Mouse (Mus musculus): ENCODE measurements around the gene Yif1a.

Yif1a gene

GRCm38 (mm10) chr19:5118384-5118698 is 30.0 kb downstream of the Yif1a start, which contains the start of gene Klc2:
TSS of gene Klc2 (minus strand) at chr19:5118560.
- DNase-seq (ENCODE audit: low read depth, low spot score), result no peak

DNA sequence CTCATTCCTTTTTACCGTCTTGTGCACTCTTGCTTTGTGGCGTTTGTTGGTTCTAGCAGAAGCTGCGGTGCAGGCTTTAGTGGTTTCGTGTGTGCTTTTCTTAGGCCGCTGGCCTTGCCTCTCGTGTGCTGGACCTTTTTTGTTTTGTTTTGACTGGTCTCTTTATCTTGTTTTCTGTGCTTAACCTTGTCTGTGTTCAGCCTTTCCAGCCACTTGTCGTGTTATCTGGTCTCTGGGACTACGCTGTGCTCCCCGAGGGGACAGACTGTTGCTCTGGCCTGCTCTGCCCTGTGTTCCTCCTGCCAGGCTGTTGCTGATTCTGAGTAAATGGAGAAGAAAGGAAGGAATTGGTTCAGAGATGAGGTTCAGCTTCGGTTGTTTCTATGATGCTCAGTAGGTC is 34.2 kb downstream of the Yif1a start:
- no peak for DNase-seq (ENCODE audit: low read depth, low spot score)

GRCm38 (mm10) chr19:5123241-5123640 is 34.9 kb downstream of the Yif1a start:
- no peak for DNase-seq (ENCODE audit: low read depth, low spot score)

GRCm38 (mm10) chr19:5124055-5124614 is 35.8 kb downstream of the Yif1a start:
- DNase-seq (ENCODE audit: low read depth, low spot score), result no peak

DNA sequence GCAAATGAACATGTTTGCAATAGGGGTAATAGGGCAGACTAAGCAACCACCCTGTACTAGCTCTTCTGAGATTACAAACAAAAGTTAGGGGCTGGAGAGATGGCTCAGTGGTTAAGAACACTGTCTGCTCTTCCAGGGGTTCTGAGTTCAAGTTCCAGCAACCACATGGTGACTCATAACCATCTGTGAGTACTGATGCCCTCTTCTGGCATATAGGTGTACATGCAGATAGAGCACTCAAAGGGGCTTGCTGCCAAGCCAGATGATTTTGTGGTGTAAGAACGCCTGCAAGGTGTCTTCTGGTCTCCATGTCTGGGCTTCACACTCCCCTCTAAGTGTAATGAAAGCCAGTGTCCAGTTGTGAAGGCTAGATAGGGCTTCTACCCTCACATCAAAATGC is 41.4 kb downstream of the Yif1a start:
- DNase-seq (ENCODE audit: low read depth, low spot score), result no peak

DNA sequence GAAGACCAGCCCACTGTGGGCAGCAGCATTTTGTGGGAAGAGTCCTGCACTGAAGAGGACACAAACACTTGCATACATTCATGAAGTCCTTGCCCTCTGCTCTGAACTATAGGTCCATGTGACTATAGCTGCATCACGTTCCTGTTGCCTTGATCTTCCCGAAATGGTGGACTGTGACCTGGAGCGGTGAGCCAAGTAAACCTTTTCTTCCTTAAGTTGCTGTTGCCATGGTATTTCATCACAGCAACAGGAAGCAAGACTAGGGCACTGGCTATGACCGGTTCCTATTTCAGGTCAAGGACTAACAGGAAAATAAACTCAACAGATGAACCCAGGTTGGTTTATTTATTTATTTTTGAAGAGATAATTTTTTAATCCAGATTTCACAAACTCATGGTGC is 42.9 kb downstream of the Yif1a start:
- DNase-seq (ENCODE audit: low read depth, low spot score), result no peak

GRCm38 (mm10) chr19:5139640-5140039 is 51.3 kb downstream of the Yif1a start:
- peak; percentile 54 for DNase-seq (ENCODE audit: low read depth, low spot score)

Data from retina, postnatal 7 days (tissue).